Mouse (Mus musculus) brain, embryonic 14.5 days (tissue): ENCODE results near the gene Gstt4.

Experiments used
- CTCF ChIP-seq: fragments of 200-500 bp; IDR thresholded peaks from 2 replicates; pipeline ENCODE4 v1.5.1; 2012; ENCODE audit warnings: inconsistent platforms, mild to moderate bottlenecking, moderate library complexity, borderline replicate concordance; ENCODE audit not compliant: insufficient read depth, insufficient read length; ENCODE audit errors: extremely low read depth
- POLR2A ChIP-seq: fragments of 200-500 bp; IDR thresholded peaks from 2 replicates; pipeline ENCODE4 v1.6.1; 2012; ENCODE audit warnings: mild to moderate bottlenecking, inconsistent platforms, borderline replicate concordance; ENCODE audit not compliant: poor library complexity, insufficient read depth, insufficient read length, severe bottlenecking; ENCODE audit errors: extremely low read depth

DNA sequence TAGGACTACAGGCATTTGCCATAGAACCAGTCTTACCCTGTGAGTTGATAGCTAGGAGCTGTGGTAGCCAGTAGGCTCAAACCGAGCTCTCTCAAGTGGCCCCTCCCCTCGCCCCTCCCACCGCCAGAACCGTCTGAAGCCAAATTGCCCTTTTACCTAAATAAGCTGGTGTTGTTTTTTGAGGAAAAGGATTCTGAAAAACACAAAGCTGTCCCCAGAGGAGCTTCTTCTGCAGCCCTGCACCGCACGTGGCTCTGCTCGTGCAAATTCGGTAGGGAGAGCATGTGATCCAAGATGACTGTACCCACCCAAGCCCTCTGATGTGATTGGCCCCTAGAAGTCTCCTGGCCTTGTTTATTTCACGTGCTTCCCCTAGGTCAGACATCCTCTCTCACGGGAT lies 13.0 kb upstream of the Gstt4 start:
- TF ChIP-seq CTCF: no peak
- TF ChIP-seq POLR2A: no peak
